Mouse (Mus musculus): Measurements from ENCODE around the gene Gm20390. TPM values are rescaled to one million over a fixed set of nuclear protein-coding genes. Genes with fewer than 3 reads are reported as not detected.

Gm20390 gene
- polyA plus RNA-seq, 1 experiment from 2014 or later = 399 TPM

GRCm38 (mm10) chr11:93987026-93987425 lies 18.9 kb upstream of the Gm20390 start:
- Histone ChIP-seq H3K9me3 (no peaks in the 10 kb centered on the region), H3K9ac (no peak overlapping the region), H3K27me3 (no peaks in the 10 kb centered on the region), H3K36me3 (no peaks in the 10 kb centered on the region), H3K27ac (no peak overlapping the region), H3K4me2 (replicated peaks) (no peak overlapping the region), H3K4me3 (no peak overlapping the region), H3K4me1 (no peaks in the 10 kb centered on the region)
- 84% methylated on average over 4 of the region's 4 CpGs for WGBS
- ATAC-seq (ENCODE audit: insufficient number of reproducible peaks, insufficient read depth, low FRiP score, low TSS enrichment) = no peak

- Histone ChIP-seq H3K27ac (no peak overlapping the region), H3K9ac (no peak overlapping the region), H3K9me3 (no peaks in the 10 kb centered on the region), H3K4me3 (no peak overlapping the region), H3K4me1 (no peaks in the 10 kb centered on the region), H3K27me3 (no peaks in the 10 kb centered on the region), H3K36me3 (no peaks in the 10 kb centered on the region), H3K4me2 (replicated peaks) (no peak overlapping the region)
- ATAC-seq (ENCODE audit: insufficient number of reproducible peaks, insufficient read depth, low FRiP score, low TSS enrichment) = no peak
These were observed 18.2 kb upstream of the Gm20390 start for GRCm38 (mm10) chr11:93986298-93986697.

- ATAC-seq (ENCODE audit: insufficient number of reproducible peaks, insufficient read depth, low FRiP score, low TSS enrichment) = no peak
- Histone ChIP-seq H3K27ac (no peak overlapping the region), H3K4me3 (no peak overlapping the region), H3K9ac (no peak overlapping the region), H3K36me3 (no peaks in the 10 kb centered on the region), H3K4me1 (no peaks in the 10 kb centered on the region), H3K9me3 (no peaks in the 10 kb centered on the region), H3K27me3 (no peaks in the 10 kb centered on the region), H3K4me2 (replicated peaks) (no peak overlapping the region)
- 86% methylated on average over 5 of the region's 5 CpGs for WGBS
These were observed 17.2 kb upstream of the Gm20390 start for GRCm38 (mm10) chr11:93985265-93985664.

GRCm38 (mm10) chr11:93984619-93985018 lies 16.5 kb upstream of the Gm20390 start:
- no peak overlapping the region for H3K27ac ChIP-seq
- no peak overlapping the region for H3K4me3 ChIP-seq
- no peak overlapping the region for H3K4me2 ChIP-seq (replicated peaks)
- no peaks in the 10 kb centered on the region for H3K4me1 ChIP-seq
- ATAC-seq (ENCODE audit: insufficient number of reproducible peaks, insufficient read depth, low FRiP score, low TSS enrichment) = no peak
- WGBS = 88% methylated on average over 3 of the region's 3 CpGs
- H3K9me3 ChIP-seq = no peaks in the 10 kb centered on the region
- H3K9ac ChIP-seq = no peak overlapping the region
- no peaks in the 10 kb centered on the region for H3K36me3 ChIP-seq
- H3K27me3 ChIP-seq = no peaks in the 10 kb centered on the region

GRCm38 (mm10) chr11:93979502-93980049 lies 11.5 kb upstream of the Gm20390 start:
- WGBS = 58% methylated on average over 6 of the region's 6 CpGs
- no peak overlapping the region for H3K4me2 ChIP-seq (replicated peaks)
- no peaks in the 10 kb centered on the region for H3K9me3 ChIP-seq
- H3K4me3 ChIP-seq = no peak overlapping the region
- no peaks in the 10 kb centered on the region for H3K36me3 ChIP-seq
- H3K27me3 ChIP-seq = no peaks in the 10 kb centered on the region
- no peak overlapping the region for H3K27ac ChIP-seq
- no peak for ATAC-seq (ENCODE audit: insufficient number of reproducible peaks, insufficient read depth, low FRiP score, low TSS enrichment)
- H3K4me1 ChIP-seq = no peaks in the 10 kb centered on the region
- H3K9ac ChIP-seq = no peak overlapping the region

- ATAC-seq (ENCODE audit: insufficient number of reproducible peaks, insufficient read depth, low FRiP score, low TSS enrichment) = no peak
- Histone ChIP-seq H3K27ac (no peak overlapping the region), H3K9ac (no peak overlapping the region), H3K27me3 (no peaks in the 10 kb centered on the region), H3K9me3 (no peaks in the 10 kb centered on the region), H3K36me3 (no peaks in the 10 kb centered on the region), H3K4me3 (no peak overlapping the region), H3K4me2 (replicated peaks) (no peak overlapping the region), H3K4me1 (no peaks in the 10 kb centered on the region)
- WGBS = 85% methylated on average over 5 of the region's 5 CpGs
These were observed 4.9 kb upstream of the Gm20390 start for GRCm38 (mm10) chr11:93972951-93973350.

- 66% methylated on average over 1 of the region's 1 CpGs for WGBS
- peaks cover 11% of the 10 kb centered on the region for H3K36me3 ChIP-seq
- H3K27ac ChIP-seq = no peak overlapping the region
- ATAC-seq (ENCODE audit: insufficient number of reproducible peaks, insufficient read depth, low FRiP score, low TSS enrichment) = no peak
- H3K9ac ChIP-seq = no peak overlapping the region
- no peak overlapping the region for H3K4me3 ChIP-seq
- H3K9me3 ChIP-seq = no peaks in the 10 kb centered on the region
- H3K4me2 ChIP-seq (replicated peaks) = no peak overlapping the region
- no peaks in the 10 kb centered on the region for H3K27me3 ChIP-seq
- peaks cover 3% of the 10 kb centered on the region; the same call in 1 of the 2 replicates for H3K4me1 ChIP-seq
These were observed 1.7 kb upstream of the Gm20390 start for GRCm38 (mm10) chr11:93969799-93970198.

GRCm38 (mm10) chr11:93969171-93969570 lies 1.1 kb upstream of the Gm20390 start:
- Histone ChIP-seq H3K9me3 (no peaks in the 10 kb centered on the region), H3K9ac (no peak overlapping the region), H3K27me3 (no peaks in the 10 kb centered on the region), H3K4me3 (no peak overlapping the region), H3K27ac (no peak overlapping the region), H3K4me2 (replicated peaks) (no peak overlapping the region), H3K4me1 (peaks cover 5% of the 10 kb centered on the region; the same call in 1 of the 2 replicates), H3K36me3 (peaks cover 17% of the 10 kb centered on the region)
- no peak for ATAC-seq (ENCODE audit: insufficient number of reproducible peaks, insufficient read depth, low FRiP score, low TSS enrichment)
- WGBS = 95% methylated on average over 6 of the region's 6 CpGs

GRCm38 (mm10) chr11:93968848-93969128 lies 695 bp upstream of the Gm20390 start:
- peaks cover 21% of the 10 kb centered on the region for H3K36me3 ChIP-seq
- peak overlapping the region; percentile 30 for H3K4me2 ChIP-seq (replicated peaks)
- no peak overlapping the region for H3K9ac ChIP-seq
- no peak overlapping the region for H3K27ac ChIP-seq
- H3K9me3 ChIP-seq = no peaks in the 10 kb centered on the region
- peaks cover 5% of the 10 kb centered on the region; the same call in 1 of the 2 replicates for H3K4me1 ChIP-seq
- WGBS = 54% methylated on average over 6 of the region's 6 CpGs
- no peak for ATAC-seq (ENCODE audit: insufficient number of reproducible peaks, insufficient read depth, low FRiP score, low TSS enrichment)
- H3K27me3 ChIP-seq = no peaks in the 10 kb centered on the region
- peak overlapping the region; percentile 74 for H3K4me3 ChIP-seq

GRCm38 (mm10) chr11:93967381-93967780 lies 712 bp downstream of the Gm20390 start:
- ATAC-seq (ENCODE audit: insufficient number of reproducible peaks, insufficient read depth, low FRiP score, low TSS enrichment) = no peak
- Histone ChIP-seq H3K36me3 (peaks cover 33% of the 10 kb centered on the region), H3K27me3 (no peaks in the 10 kb centered on the region), H3K9ac (peak overlapping the region; percentile 76), H3K4me3 (peak overlapping the region; percentile 74), H3K4me2 (replicated peaks) (peak overlapping the region; percentile 82), H3K4me1 (peaks cover 5% of the 10 kb centered on the region; the same call in 1 of the 2 replicates), H3K9me3 (no peaks in the 10 kb centered on the region), H3K27ac (peak overlapping the region; percentile 76)
- 3% methylated on average over 11 of the region's 11 CpGs for WGBS

- H3K9me3 ChIP-seq = no peaks in the 10 kb centered on the region
- H3K27me3 ChIP-seq = no peaks in the 10 kb centered on the region
- H3K9ac ChIP-seq = no peak overlapping the region
- H3K27ac ChIP-seq = no peak overlapping the region
- ATAC-seq (ENCODE audit: insufficient number of reproducible peaks, insufficient read depth, low FRiP score, low TSS enrichment) = no peak
- H3K36me3 ChIP-seq = peaks cover 50% of the 10 kb centered on the region
- no peak overlapping the region for H3K4me2 ChIP-seq (replicated peaks)
- 94% methylated on average over 6 of the region's 6 CpGs for WGBS
- H3K4me1 ChIP-seq = peaks cover 5% of the 10 kb centered on the region; the same call in 1 of the 2 replicates
- no peak overlapping the region for H3K4me3 ChIP-seq
These were observed 2.7 kb downstream of the Gm20390 start for GRCm38 (mm10) chr11:93965391-93965790.

- Histone ChIP-seq H3K27me3 (no peaks in the 10 kb centered on the region), H3K4me2 (replicated peaks) (no peak overlapping the region), H3K4me3 (no peak overlapping the region), H3K27ac (no peak overlapping the region), H3K36me3 (peaks cover 72% of the 10 kb centered on the region), H3K4me1 (peaks cover 5% of the 10 kb centered on the region; the same call in 1 of the 2 replicates), H3K9me3 (no peaks in the 10 kb centered on the region), H3K9ac (no peak overlapping the region)
- 89% methylated on average over 4 of the region's 4 CpGs for WGBS
- ATAC-seq (ENCODE audit: insufficient number of reproducible peaks, insufficient read depth, low FRiP score, low TSS enrichment) = no peak
These were observed 5.1 kb downstream of the Gm20390 start for GRCm38 (mm10) chr11:93963013-93963412.

- no peak for ATAC-seq (ENCODE audit: insufficient number of reproducible peaks, insufficient read depth, low FRiP score, low TSS enrichment)
- peaks cover 6% of the 10 kb centered on the region for H3K4me1 ChIP-seq
- H3K27ac ChIP-seq = no peak overlapping the region
- H3K4me3 ChIP-seq = no peak overlapping the region
- H3K9ac ChIP-seq = no peak overlapping the region
- no peaks in the 10 kb centered on the region for H3K27me3 ChIP-seq
- 93% methylated on average over 6 of the region's 6 CpGs for WGBS
- H3K4me2 ChIP-seq (replicated peaks) = no peak overlapping the region
- H3K9me3 ChIP-seq = no peaks in the 10 kb centered on the region
- peaks cover 77% of the 10 kb centered on the region for H3K36me3 ChIP-seq
These were observed 6.6 kb downstream of the Gm20390 start for GRCm38 (mm10) chr11:93961482-93961881.

Data from embryonic facial prominence, embryonic 12.5 days (tissue).